Mouse (Mus musculus): Measurements from ENCODE around the gene Plcg1. TPM values are rescaled to one million over a fixed set of nuclear protein-coding genes. Genes with fewer than 3 reads are reported as not detected.

The Plcg1 gene
- polyA plus RNA-seq (2015; fragmentation: Nextera tagmentation; extraction: Ambion mirVana) = 46.0 and 49.6 TPM in 2 replicates

DNA sequence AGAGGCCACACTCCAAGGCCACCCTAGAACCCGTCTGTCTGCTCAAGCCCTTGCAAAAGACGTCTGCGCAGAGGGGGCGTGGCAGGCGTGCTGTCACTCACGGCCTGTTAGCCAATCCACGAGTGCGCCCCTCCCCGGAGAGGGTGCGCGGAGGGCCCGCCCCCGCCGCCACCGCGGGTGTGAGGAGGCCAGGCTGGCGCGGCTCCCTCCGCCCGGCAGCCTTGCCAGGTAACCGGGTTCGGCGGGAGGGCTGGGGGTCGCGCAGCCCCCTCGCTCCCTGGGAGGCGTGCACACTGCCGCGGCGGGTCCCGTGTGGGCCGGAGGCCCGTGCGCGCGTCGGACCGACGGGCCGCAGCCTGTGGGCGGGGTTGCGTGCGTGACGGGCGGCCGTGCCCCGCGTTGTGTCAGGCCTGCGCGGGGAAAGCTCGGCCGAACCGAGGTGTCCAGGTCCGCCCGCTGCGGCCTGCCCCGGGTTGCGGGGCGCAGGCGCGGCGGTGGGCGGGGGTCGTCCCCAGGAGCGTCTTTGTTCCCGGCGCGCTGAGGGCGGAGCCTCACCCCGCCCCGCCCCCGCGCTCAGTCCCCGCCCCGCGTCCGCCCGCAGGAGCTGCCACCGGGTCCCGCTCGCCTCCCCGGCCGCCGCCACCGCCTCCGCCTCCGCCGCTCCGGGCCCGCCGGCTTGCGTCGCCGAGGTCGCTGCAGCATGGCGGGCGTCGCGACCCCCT lies at the start of gene Plcg1:
Plcg1 (plus strand) TSS at position 184 of the 722 bp plus-strand sequence.
- no peaks in the 10 kb centered on the region for H3K9me3 ChIP-seq (ENCODE audit: control insufficient read depth, low read length)
- peak within 1 kb of the TSS; percentile 98 for H3K9ac ChIP-seq (ENCODE audit: low read length)
- ATAC-seq (ENCODE audit: low read depth) = peak; percentile 94
- under 1% methylated on average over 80 of the region's 99 CpGs for WGBS
- peaks cover 4% of the 10 kb centered on the region; the same call in 1 of the 2 replicates for H3K36me3 ChIP-seq (ENCODE audit: control insufficient read depth, insufficient read depth, low read length)
- H3K4me3 ChIP-seq (ENCODE audit: low read length) = peak within 1 kb of the TSS; percentile 93
- H3K27me3 ChIP-seq (ENCODE audit: control insufficient read depth, insufficient read depth, low read depth, low read length) = no peaks in the 10 kb centered on the region
- H3K4me2 ChIP-seq (ENCODE audit: low read depth, low read length) = peak within 1 kb of the TSS; percentile 90
- H3K4me1 ChIP-seq (replicated peaks; ENCODE audit: control insufficient read depth, insufficient read depth, low read length) = peaks cover 44% of the 10 kb centered on the region
- H3K27ac ChIP-seq (ENCODE audit: low read length) = peak within 1 kb of the TSS; percentile 96

DNA sequence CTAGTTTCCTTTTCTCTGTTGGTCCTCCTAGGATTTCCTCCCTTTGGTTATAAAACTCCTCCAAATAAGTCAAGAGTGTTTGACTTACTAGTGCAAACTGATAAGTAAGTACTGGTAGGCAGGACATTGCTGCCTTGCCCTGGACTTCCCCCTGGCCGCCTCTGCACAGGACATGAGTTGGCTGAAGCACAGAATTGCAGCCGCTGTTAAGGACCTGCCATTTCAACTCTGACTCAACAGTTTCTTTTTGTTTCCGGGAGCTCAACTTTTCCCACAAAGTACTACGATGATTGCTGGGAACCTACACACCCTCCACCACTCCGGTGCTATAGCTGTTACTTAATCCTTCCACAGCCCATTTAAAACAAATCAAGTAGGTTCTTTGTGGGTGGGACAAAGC lies 30.8 kb upstream of the Plcg1 start:
- Histone ChIP-seq H3K4me2 (ENCODE audit: low read depth, low read length) (no peak overlapping the region), H3K27ac (ENCODE audit: low read length) (peak overlapping the region; percentile 62; the same call in 1 of the 2 replicates), H3K4me1 (replicated peaks; ENCODE audit: control insufficient read depth, insufficient read depth, low read length) (no peaks in the 10 kb centered on the region), H3K27me3 (ENCODE audit: control insufficient read depth, insufficient read depth, low read depth, low read length) (no peaks in the 10 kb centered on the region), H3K9me3 (ENCODE audit: control insufficient read depth, low read length) (no peaks in the 10 kb centered on the region), H3K36me3 (ENCODE audit: control insufficient read depth, insufficient read depth, low read length) (peaks cover 19% of the 10 kb centered on the region), H3K9ac (ENCODE audit: low read length) (no peak overlapping the region), H3K4me3 (ENCODE audit: low read length) (no peak overlapping the region)
- 39% methylated on average over 5 of the region's 5 CpGs for WGBS
- ATAC-seq (ENCODE audit: low read depth) = peak; percentile 97

DNA sequence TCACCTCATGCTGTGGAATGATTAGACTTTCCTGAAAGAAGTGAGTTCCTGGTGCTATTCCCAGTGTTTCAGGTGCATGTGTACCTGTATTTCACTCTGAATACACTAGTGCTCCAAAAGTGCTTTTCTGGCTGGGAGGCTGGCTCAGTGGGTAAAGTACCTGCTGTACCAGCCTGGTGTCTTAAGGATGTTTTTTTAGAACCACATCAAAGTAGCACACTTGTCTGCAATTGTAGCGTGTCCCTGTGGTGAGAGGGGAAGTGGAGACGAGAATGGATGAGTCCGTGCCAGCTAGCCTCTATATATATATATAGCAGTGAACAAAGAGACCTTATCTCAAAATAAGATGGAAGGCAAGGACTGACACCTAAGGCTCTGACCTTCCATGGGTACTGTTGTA lies 29.5 kb upstream of the Plcg1 start:
- Histone ChIP-seq H3K4me3 (ENCODE audit: low read length) (no peak overlapping the region), H3K36me3 (ENCODE audit: control insufficient read depth, insufficient read depth, low read length) (peaks cover 21% of the 10 kb centered on the region), H3K4me2 (ENCODE audit: low read depth, low read length) (no peak overlapping the region), H3K9me3 (ENCODE audit: control insufficient read depth, low read length) (no peaks in the 10 kb centered on the region), H3K4me1 (replicated peaks; ENCODE audit: control insufficient read depth, insufficient read depth, low read length) (no peaks in the 10 kb centered on the region), H3K27ac (ENCODE audit: low read length) (no peak overlapping the region), H3K9ac (ENCODE audit: low read length) (no peak overlapping the region), H3K27me3 (ENCODE audit: control insufficient read depth, insufficient read depth, low read depth, low read length) (no peaks in the 10 kb centered on the region)
- no peak for ATAC-seq (ENCODE audit: low read depth)
- 51% methylated on average over 3 of the region's 3 CpGs for WGBS

DNA sequence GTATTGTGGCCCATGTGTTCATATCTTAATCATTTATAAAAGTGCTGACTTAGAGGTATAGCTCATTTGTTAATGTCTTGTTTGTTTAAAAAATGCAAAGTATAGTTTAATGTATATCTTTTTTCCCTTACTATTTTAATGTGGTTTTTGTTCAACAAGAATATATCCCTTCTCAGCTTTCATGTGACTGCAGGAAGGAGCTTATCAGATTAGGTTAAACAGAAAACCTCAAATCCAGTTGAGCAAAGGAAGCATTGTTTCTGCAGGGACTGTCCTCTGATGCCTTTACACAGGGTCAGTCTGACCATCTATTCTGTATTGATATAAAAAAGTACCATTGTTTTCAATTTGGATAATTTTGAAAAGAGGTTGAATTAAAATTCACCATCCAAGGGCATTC lies 28.3 kb upstream of the Plcg1 start:
- no peaks in the 10 kb centered on the region for H3K4me1 ChIP-seq (replicated peaks; ENCODE audit: control insufficient read depth, insufficient read depth, low read length)
- no peaks in the 10 kb centered on the region for H3K27me3 ChIP-seq (ENCODE audit: control insufficient read depth, insufficient read depth, low read depth, low read length)
- H3K4me2 ChIP-seq (ENCODE audit: low read depth, low read length) = no peak overlapping the region
- no peak for ATAC-seq (ENCODE audit: low read depth)
- no peak overlapping the region for H3K27ac ChIP-seq (ENCODE audit: low read length)
- no peaks in the 10 kb centered on the region for H3K9me3 ChIP-seq (ENCODE audit: control insufficient read depth, low read length)
- no peak overlapping the region for H3K4me3 ChIP-seq (ENCODE audit: low read length)
- H3K9ac ChIP-seq (ENCODE audit: low read length) = no peak overlapping the region
- H3K36me3 ChIP-seq (ENCODE audit: control insufficient read depth, insufficient read depth, low read length) = peaks cover 25% of the 10 kb centered on the region

DNA sequence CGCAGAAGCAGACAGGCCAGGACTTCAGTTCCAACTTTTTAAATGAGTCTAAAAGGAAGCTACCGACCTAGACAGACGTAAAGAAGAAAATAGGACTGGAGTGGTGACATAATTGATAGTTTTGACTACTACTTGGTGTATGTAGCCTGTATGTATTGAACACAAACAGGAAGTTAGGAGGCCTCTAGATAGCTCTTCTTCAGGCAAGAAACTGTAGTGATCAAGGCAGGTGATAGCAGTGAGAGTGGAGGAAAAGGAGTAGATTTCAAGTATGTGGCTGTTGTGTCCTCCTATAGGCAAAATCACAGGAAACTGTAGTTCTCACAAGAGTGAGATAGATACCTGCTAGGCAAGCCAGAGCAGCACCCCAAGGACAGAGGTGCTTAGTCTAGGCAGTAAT lies 23.4 kb upstream of the Plcg1 start:
- Histone ChIP-seq H3K9ac (ENCODE audit: low read length) (no peak overlapping the region), H3K36me3 (ENCODE audit: control insufficient read depth, insufficient read depth, low read length) (peaks cover 37% of the 10 kb centered on the region), H3K4me3 (ENCODE audit: low read length) (no peak overlapping the region), H3K9me3 (ENCODE audit: control insufficient read depth, low read length) (no peaks in the 10 kb centered on the region), H3K27me3 (ENCODE audit: control insufficient read depth, insufficient read depth, low read depth, low read length) (no peaks in the 10 kb centered on the region), H3K4me1 (replicated peaks; ENCODE audit: control insufficient read depth, insufficient read depth, low read length) (no peaks in the 10 kb centered on the region), H3K27ac (ENCODE audit: low read length) (no peak overlapping the region), H3K4me2 (ENCODE audit: low read depth, low read length) (no peak overlapping the region)
- WGBS = 84% methylated on average over 3 of the region's 3 CpGs
- ATAC-seq (ENCODE audit: low read depth) = no peak

DNA sequence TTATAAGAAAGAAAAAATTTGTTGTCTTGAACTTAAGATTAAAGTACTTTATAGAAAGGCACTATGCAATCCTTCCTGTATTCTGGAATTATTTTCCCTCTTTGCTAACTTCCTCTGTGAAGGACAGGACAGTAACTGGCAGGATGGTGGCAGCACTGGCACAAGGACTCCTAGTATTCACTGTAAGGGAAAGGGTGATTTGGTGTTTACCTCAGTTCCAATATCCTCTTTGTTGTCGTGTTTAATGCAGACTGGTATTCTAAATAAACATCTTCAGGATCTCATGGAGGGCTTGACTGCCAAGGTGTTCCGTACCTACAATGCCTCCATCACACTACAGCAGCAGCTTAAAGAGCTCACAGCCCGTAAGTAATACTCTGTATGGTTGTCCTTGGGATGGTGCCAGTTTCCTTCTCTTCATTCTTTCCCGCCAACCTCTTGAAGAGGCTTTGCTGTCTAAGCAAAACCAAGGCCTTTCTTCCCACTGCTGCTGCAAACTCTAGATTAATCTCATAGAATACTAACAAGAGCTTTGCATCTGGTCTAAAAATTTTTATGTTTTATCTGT lies 15.6 kb upstream of the Plcg1 start:
- ATAC-seq (ENCODE audit: low read depth) = no peak
- Histone ChIP-seq H3K4me1 (replicated peaks; ENCODE audit: control insufficient read depth, insufficient read depth, low read length) (peaks cover 5% of the 10 kb centered on the region), H3K4me2 (ENCODE audit: low read depth, low read length) (no peak overlapping the region), H3K4me3 (ENCODE audit: low read length) (no peak overlapping the region), H3K9ac (ENCODE audit: low read length) (no peak overlapping the region), H3K36me3 (ENCODE audit: control insufficient read depth, insufficient read depth, low read length) (peaks cover 44% of the 10 kb centered on the region), H3K27ac (ENCODE audit: low read length) (no peak overlapping the region), H3K9me3 (ENCODE audit: control insufficient read depth, low read length) (no peaks in the 10 kb centered on the region), H3K27me3 (ENCODE audit: control insufficient read depth, insufficient read depth, low read depth, low read length) (no peaks in the 10 kb centered on the region)
- WGBS = 63% methylated on average over 4 of the region's 4 CpGs

DNA sequence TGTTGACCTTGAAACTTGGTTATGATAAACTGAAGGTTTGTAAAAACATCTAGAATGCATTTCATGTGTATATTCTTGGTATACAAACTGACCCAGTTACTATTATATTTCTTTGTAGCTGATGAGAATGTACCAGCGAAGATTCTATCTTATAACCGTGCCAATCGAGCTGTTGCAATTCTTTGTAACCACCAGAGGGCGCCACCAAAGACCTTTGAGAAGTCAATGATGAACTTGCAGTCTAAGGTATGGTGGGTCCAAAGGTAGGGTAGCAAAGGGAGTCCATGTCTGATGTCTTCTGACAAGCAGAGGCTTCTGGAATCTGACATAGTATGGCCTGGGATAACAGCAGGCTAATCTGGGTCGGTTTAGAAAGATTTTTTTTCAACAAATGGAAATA lies 13.8 kb upstream of the Plcg1 start:
- H3K36me3 ChIP-seq (ENCODE audit: control insufficient read depth, insufficient read depth, low read length) = peaks cover 49% of the 10 kb centered on the region
- H3K4me2 ChIP-seq (ENCODE audit: low read depth, low read length) = no peak overlapping the region
- no peak overlapping the region for H3K27ac ChIP-seq (ENCODE audit: low read length)
- ATAC-seq (ENCODE audit: low read depth) = no peak
- 73% methylated on average over 5 of the region's 5 CpGs for WGBS
- H3K27me3 ChIP-seq (ENCODE audit: control insufficient read depth, insufficient read depth, low read depth, low read length) = no peaks in the 10 kb centered on the region
- no peak overlapping the region for H3K4me3 ChIP-seq (ENCODE audit: low read length)
- peaks cover 5% of the 10 kb centered on the region for H3K4me1 ChIP-seq (replicated peaks; ENCODE audit: control insufficient read depth, insufficient read depth, low read length)
- H3K9ac ChIP-seq (ENCODE audit: low read length) = no peak overlapping the region
- no peaks in the 10 kb centered on the region for H3K9me3 ChIP-seq (ENCODE audit: control insufficient read depth, low read length)

DNA sequence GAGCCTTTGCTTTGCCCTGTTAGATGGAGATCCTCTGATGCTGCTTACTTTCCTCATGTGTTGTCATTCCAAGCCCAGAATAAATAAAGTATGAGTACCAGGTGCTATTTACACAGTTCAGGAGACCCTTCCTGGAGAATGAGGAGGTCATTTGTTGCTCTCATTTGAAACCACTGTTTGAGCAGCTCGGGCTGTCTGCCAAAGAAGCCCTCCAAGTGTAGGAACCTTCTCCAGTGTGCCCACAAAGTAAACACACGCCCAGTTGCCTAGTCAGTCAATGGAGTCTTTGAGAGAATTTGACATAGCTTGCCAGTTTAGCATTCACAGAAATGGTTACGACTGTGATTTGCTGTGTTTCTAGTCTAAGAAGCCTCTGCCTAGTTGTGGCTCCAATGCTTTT lies 12.3 kb upstream of the Plcg1 start:
- Histone ChIP-seq H3K4me2 (ENCODE audit: low read depth, low read length) (no peak overlapping the region), H3K4me1 (replicated peaks; ENCODE audit: control insufficient read depth, insufficient read depth, low read length) (peaks cover 5% of the 10 kb centered on the region), H3K9ac (ENCODE audit: low read length) (no peak overlapping the region), H3K9me3 (ENCODE audit: control insufficient read depth, low read length) (no peaks in the 10 kb centered on the region), H3K27ac (ENCODE audit: low read length) (peak overlapping the region; percentile 80), H3K27me3 (ENCODE audit: control insufficient read depth, insufficient read depth, low read depth, low read length) (no peaks in the 10 kb centered on the region), H3K4me3 (ENCODE audit: low read length) (no peak overlapping the region), H3K36me3 (ENCODE audit: control insufficient read depth, insufficient read depth, low read length) (peaks cover 47% of the 10 kb centered on the region)
- ATAC-seq (ENCODE audit: low read depth) = peak; percentile 96
- WGBS = 66% methylated on average over 3 of the region's 3 CpGs

DNA sequence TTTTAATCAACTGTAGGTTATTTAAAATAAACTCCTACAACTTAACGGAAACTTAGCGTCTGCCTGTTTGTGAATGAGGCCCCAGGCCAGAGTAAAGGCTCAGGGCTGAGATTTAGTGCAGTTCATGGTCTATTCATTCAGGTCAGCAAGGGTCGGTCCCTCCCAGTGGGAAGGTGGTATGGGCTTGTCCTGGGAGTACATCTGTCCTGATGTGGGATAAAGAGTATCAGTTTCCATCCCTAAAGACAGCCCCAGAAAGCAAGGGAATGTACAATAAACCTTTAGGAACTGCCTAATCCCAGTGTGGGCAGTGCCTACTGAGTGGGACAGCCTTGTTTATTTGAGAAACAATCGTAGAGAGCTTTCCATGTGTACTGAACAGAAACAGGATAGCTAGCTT lies 8.4 kb upstream of the Plcg1 start:
- ATAC-seq (ENCODE audit: low read depth) = no peak
- Histone ChIP-seq H3K4me1 (replicated peaks; ENCODE audit: control insufficient read depth, insufficient read depth, low read length) (peaks cover 10% of the 10 kb centered on the region), H3K27me3 (ENCODE audit: control insufficient read depth, insufficient read depth, low read depth, low read length) (no peaks in the 10 kb centered on the region), H3K9ac (ENCODE audit: low read length) (no peak overlapping the region), H3K9me3 (ENCODE audit: control insufficient read depth, low read length) (no peaks in the 10 kb centered on the region), H3K4me2 (ENCODE audit: low read depth, low read length) (no peak overlapping the region), H3K4me3 (ENCODE audit: low read length) (no peak overlapping the region), H3K36me3 (ENCODE audit: control insufficient read depth, insufficient read depth, low read length) (peaks cover 33% of the 10 kb centered on the region), H3K27ac (ENCODE audit: low read length) (no peak overlapping the region)
- 77% methylated on average over 4 of the region's 4 CpGs for WGBS
